Mouse (Mus musculus) kidney, postnatal 14 days (tissue): ENCODE results near the gene Nat9.

Experiments
- DNase-seq: peaks from one replicate; pipeline ENCODE4 v3.0.0; 2022; ENCODE audit warnings: mixed read lengths

The Nat9 gene

DNA sequence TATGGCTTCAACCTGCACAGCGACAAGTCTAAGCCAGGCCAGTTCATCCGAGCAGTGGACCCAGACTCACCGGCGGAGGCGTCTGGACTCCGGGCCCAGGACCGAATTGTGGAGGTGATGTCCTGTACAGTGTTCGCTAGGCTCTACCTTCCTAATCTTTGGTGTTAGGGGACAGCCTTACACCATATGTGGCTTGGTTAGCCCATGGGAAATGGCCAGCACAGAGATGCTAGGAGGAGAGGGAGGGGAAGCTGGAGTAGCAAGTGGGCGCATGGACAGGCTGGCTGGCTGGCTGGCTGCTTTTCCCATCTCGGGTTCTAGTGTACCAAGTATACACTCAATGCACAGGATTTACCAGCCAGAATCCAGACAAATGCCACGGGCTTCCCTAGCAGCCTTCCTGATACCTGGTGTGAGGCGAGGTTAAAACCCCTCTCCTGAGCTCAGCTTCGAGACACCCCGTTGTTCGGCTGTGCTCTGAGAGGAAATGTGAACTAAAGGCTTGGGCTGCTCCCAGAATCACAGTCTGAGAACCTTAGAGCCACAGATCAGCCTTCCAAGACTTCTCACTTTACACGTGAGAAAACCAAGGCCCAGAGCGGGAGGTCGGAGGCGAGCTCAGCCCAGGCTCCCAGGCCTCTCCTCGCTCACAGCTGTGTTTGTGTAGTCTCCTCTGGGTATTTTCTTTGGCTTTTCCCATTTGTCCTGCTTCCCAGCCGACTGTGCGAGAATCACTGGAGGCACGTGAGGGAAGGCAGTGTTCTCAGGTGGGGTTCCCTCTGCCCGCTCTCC lies 11.1 kb downstream of the Nat9 start:
- no peak for DNase-seq

DNA sequence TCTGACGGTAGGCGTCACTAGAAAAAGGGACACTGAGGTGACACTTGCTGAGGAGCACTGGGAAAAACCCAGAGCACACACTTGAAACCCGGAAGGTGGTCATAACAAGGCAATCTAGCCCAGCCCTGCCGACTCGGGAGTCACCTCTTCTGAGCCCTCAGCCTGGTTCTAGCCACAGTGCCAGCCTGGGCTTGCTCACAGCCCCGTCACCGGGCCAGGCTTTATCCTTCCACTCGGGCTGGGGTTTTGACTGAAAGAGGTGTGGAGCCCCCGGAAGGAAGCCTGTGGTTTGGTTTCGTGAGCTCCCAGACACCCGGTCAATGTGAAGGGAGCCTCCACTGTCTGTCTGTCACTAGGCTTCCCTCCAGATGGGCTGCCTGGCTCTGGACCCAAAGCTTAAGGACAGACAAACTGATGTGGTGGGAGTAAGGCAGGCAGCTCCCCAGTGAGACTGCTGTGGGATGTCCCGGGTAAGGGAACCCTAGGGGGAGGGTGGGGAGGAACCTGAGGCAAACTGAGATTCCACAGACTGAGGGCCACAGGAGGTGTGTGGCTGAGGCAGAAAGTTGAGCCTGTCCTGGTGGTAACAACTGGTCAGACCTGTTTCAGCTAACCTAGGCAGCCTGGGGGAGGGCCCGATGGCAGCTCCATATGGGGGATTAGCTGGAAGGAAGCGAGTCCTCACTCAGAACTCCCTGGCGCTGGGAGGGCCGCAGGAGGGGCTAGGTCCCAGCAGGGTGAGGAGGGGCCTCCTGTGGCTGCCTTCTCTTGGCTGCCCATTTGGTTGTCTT lies 13.9 kb downstream of the Nat9 start:
- DNase-seq: peak; percentile 60

DNA sequence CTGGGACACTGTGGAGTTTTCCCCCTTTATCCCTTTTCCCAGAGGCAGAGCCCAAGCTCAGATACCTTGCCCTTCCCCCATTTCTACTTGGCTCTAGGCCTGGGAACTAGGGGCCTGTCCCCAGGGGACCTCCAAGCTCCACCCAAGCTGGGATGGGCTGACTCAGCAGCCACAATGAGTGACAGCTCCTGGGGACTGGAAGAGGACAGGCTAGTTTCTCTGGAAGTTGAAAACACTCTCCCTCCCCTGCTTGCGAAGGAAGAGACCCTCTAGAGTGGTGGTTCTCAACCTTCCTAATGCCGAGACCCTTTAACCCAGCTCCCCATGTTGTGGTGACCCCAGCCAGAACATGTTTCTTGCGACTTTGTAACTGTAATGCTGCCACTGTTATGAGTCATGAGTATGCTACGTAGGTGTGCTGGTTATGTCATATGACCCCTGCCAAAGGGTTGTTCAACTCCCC lies 14.8 kb downstream of the Nat9 start:
- DNase-seq: peak; percentile 82

DNA sequence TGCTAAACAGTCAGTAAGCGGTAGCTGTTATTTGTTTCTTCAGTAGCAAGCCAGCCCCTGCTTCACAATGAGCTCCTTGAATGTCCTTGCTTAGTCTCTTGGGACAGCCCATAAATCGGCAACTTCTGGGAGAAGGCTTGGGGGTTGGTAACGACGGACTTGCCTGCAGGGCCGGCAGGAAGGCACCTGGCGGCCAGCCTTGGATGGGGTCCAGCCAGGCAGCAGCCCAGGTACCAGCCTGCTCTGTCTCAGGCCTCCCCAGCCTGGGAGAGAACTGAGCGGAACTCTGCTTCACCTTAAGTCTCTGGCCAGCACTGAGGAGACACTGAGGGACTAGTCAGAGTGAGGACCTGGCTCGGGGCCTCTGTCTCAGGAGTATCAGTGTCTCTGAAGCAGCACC lies 16.5 kb downstream of the Nat9 start:
- DNase-seq: peak; percentile 82

DNA sequence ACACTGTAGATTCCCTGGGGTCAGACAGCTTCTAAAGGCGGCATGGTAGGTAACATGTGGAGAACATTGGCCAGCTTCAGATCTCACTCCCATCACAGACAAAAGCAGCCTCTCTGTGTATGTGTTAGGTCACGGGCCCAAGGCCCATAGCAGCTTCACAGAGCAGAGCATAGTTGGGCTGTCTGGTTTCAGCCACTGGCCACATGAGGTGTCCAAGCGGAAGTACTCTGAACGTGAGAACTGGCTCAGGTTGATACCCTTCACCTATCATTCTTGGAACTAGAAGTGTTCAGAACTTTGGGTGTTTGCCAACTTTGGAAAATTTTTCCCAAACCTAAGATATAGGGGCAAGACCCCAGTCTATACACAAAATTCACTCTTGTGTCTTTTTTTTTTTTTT lies 18.2 kb downstream of the Nat9 start:
- DNase-seq: no peak

DNA sequence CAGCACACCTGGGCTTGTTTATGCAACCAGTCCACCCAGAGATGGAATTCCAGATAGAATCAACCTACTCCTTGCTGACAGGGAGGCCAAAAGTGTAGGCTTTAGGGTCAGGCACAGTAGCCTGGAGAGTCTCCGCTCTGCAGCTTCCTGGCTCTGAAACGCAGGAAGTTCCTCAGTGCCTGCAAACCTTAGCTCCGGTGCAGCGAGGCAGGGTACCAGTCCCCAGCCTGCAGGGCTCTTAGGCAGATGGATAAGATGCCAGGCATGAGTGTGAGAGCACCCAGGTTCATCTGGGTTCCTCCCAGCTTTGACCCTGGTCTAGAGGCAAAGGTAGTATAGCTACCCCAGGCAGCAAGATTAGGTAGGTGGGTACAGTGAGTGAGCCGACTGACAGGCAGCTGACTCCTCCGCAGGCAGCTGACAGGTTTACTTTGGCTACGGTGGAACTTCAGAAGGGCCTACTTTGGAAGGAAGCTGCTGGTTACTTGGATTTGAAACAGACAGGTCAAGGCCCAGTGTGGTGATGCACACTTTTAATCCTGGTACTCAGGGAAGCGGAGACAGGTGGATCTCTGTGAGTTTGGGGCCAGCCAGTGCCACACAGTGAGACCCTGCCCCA lies 19.9 kb downstream of the Nat9 start:
- DNase-seq: no peak

DNA sequence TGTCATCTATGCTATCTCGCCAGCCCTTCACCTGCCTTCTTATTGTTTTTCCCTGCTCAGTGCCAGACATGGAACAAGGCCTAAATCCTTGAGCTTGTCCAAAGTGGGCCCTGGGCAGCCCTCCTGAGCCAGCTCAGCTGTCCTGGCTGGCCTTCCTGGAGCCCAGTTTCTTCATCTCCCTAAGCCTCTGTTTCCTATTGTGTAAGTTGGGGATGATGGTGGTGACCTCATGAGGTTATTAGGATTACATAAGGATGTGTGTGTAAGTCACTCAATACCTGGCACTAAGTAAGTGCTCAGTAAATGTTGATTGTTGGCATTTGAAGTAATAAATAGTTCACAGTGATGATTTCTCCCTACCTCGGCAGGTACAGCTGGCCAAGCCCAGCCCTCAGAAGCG lies 20.9 kb downstream of the Nat9 start:
- no peak for DNase-seq

DNA sequence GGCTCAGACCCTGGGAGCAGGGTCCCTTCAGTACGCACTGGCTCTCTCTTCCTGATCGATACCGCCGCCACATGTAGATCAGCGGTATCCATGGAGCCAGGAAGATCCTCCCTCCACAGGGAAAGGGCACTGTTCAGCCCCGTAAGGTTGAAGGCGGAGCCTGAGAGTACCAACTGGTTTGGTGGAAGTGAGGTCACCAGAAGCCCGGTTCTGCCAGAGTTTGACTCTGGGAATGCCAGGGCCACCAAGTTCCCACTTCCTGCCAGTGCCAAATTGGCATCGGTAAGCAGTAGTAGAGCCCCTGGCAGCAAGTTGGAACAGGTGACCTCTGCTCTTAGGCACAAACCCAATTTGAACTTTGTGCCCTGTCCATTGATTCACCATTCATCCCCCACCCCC lies 22.7 kb downstream of the Nat9 start:
- DNase-seq: peak; percentile 80

DNA sequence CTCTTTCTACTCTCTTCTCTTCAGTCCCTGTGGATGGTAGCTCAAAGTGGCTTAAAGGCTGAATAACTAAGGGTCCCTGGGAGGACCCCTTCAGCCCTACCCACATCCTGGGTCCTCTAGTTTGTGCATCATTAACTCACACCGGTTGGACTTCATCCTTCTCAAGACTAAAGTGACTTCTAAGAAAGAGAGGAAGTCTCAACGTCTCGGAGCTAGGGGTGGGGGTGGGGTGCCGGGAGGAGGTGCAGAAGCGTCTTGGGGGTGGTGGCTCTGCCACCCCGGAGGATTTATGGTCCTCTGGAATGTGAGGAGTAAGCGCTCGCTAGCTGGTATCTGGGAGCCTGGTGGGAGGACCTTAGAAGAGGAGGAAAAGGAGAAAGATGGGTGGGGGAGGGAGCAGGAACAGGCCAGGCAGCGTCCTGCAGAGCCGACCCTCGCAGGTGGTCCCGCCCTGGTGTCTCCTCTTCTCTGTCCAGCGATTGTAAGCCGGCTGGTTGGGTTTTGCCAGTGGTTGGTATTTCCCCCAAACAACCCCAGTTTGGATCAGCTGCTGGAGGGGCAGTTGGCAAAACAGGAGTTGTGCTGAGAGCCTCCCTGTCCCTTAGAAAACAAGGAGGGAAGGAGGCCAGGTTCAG lies 23.2 kb downstream of the Nat9 start:
- peak; percentile 76 for DNase-seq

DNA sequence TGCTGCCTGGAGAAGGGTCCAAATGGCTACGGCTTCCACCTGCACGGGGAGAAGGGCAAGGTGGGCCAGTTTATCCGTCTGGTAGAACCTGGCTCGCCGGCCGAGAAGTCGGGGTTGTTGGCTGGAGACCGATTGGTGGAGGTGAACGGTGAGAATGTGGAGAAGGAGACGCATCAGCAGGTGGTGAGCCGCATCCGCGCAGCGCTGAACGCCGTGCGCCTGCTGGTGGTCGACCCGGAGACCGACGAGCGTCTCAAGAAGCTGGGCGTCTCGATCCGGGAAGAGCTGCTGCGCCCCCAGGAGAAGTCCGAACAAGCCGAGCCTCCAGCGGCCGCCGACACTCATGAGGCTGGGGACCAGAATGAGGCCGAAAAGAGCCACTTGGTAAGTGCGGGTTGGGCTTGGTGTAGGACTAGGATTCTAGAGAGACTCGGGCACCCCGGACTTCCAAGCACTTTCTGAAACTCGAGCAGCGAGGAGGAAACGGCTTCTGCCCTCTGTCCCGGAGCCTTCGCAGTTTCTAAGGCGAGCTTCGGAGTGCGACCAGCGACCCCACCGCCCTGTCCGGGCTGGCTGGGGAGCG lies 24.0 kb downstream of the Nat9 start:
- DNase-seq: peak; percentile 49

DNA sequence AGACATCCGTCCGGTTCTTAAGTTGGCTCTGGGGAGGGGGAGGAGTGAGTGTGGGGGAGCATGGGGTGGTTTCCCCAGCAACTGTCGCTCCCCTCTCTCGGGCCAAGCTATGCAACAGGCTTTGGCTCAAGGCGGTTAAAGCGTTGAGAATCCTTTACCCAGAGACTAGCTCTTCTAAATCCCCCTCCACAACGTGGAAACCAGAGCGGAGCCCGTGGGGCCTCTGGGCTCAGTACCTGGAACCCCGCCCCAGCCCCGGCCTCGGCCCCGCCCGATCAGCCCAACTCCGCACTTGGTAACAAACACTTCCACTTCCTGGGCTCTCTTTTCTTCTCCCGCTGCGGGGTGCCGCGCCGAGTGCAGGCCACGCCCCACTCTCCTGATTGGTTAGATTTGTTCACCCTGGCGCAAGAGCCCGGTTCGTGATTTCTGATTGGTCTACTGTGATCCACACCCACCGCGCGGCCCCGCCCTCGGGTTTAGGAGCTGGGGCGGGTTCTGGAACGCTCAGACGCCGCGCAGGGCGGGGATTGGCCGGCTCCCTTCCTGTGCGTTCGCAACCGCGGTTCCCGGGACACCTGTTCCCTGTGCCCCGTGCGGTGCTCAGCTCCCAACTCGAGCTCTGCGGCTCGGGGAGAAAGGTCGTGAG lies 24.7 kb downstream of the Nat9 start, which contains the start of gene Slc9a3r1:
Gene Slc9a3r1, plus strand, starts transcription at position 510 of the 649 bp plus-strand sequence.
- DNase-seq: peak; percentile 99

DNA sequence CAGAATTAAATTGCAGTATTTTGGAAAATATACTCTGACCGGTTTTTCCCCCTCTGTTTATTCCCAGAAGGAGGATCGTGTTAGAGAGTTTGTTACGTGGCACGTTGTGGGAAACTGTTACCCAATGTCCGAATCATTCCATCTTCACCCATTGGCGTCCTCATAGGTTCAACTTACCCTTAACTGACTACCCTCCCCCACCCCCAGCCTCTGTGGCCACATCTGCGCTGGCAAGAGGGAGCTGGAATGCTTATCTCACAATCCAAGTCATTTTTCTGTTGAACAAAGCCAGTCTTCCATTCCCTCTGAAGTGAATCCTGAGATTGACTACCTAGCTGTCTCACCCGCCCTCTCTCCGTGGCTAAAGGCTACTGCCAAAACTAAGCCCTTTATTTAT lies 25.5 kb downstream of the Nat9 start:
- DNase-seq: no peak

DNA sequence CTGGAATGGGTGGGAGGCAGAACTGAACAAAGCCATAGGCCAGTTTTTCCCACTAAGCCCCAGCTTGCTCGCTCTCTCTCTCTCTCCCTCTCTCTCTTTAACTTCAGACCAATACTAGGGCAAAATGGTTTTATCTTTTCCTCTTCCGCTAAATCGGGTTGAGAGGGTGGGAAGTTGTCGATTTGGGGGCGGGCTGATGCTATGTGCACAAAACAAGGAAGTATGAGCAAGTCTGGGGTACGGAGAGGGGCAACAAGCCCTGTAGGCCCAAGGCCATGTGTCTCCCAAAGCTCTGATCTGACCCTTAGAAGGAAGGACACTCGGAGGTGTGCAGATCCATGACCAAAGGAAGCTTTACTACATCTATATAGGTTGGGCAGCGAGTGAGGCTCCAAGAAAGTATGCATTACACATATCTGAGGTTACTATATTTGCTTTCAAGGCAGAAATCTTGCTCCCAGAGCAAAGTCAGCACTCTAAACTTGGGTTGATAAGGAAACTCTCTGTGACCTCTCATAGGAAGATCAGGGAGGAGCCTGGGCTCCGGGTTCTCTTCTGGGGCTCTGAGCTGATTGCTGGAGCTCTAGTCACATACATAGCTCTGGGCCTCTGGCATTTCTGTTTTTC lies 26.0 kb downstream of the Nat9 start:
- DNase-seq: no peak

DNA sequence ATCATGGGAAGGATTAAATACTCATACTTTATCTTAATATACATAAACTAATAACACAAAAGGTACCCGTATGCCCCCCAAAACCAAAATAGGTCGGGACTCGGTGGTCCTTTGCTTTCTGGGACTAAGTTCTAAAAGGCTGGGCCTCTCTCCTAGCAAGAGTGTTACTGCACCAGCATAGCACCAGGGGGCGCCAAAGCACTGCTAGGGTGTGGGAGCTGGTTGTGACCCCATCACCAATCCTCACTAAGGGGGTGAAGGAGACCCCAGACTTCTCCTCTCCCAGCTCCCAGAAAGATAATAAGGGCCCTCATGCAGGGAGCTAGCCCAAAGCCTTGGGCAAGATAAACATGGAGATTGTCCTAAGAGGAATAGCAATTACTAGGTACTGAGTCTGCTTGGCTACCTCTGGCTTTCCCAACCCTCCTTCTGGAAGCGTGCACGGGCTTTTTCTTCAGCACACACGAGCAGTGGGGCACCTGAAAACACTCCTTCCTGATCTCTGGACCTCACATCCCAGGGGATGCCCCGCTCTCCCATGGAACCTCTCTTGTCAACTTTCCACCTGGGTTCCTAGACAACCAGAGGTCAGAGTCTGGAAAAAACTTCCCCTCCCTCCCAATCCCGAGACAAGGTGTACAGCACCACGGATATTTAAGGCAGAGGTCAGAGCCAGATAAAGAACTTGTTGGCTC lies 26.6 kb downstream of the Nat9 start:
- DNase-seq: peak; percentile 80

DNA sequence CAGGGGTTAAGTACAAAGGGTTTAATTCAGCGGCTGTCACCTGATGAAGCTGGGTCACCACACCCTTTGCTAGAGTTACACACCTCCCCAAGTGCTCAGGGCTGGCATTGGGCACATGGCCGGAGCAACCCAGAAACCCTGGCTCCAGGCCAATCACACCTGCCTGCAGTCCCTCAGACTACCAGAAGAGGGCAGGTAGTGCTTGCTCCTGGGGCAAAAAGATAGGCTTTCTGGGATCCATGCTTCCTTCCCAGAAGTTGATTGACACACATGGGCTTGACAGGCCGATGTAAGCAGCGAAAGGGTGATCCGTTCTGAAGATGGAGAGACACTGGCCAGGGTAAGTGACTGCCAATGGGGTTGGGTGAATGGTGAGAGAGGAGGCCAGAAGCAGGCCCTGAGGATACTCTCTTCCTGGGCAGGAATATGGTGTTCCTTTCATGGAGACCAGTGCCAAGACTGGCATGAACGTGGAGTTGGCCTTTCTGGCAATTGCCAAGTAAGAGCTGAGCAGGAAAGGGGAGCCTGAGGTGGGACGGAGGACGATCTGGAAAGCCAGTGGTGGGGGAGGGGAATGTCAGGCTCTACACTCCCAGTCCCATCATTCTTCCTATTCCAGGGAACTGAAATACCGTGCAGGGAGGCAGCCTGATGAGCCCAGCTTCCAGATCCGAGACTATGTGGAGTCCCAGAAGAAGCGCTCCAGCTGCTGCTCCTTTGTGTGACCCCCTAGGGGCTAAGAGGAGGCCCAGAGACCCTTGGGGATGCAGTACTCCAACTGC lies 27.5 kb downstream of the Nat9 start:
- peak; percentile 91 for DNase-seq

DNA sequence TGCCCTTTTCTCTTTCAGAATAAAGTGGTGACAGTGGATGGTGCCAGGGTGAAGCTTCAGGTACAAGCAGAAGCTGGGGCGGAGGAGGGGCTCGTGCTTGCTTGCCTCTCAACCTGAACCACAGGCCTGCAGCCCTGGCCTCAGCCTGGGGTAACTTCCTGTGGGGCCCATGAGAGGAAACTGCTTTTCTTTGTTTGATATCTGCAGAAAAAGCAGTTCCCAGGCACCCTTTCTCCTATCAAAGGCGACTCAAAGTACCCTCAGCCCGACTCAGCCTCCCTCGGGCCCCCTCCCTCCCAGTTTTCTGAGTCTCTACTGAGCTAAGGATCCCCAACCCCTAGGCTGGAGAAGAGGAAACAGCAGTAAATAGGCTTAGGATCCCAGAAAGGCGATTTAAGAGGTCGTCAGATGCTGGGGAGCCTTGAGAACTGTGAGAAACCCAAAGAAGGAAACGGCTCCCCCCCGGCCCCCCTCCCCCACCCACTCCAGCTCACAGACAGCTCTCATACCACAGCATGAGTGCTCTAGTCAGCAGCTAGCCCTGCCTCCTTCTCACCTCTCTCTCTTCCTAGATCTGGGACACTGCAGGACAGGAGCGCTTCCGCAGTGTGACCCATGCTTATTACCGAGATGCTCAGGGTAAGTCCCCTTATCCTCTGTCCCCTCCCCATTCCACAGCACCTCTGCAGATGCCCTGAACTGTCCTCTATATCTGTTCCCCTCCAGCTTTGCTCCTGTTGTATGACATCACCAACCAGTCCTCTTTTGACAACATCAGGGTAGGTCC lies 29.5 kb downstream of the Nat9 start:
- DNase-seq: no peak

DNA sequence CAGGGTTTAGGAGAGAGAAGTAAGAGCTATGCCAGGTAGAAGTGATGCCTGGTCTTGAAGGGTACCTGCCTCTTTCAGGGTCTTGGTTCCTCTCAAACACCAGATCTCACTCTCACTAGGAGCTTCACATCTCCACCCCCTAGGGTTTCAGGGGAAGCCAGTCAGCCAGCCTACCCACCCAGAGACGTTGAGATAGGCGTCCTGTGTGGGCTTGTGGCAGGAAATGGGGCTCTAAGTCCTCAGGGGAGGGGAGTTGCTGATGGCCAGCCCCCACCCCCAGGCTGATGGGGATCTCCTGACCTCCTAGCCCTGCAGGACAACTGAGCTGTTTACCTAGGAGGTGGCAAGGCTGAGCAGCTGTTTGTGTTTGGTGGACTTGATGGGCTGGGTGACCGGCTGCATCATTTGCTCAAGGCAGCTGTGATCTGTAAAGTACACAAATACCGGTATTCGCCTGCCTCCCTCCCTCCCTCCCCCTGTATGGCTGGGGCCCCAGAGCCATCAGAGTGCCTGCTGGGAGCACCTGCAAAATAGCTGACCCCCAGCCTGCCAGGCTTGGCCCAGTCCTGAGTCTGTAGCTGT lies 32.5 kb downstream of the Nat9 start:
- no peak for DNase-seq

DNA sequence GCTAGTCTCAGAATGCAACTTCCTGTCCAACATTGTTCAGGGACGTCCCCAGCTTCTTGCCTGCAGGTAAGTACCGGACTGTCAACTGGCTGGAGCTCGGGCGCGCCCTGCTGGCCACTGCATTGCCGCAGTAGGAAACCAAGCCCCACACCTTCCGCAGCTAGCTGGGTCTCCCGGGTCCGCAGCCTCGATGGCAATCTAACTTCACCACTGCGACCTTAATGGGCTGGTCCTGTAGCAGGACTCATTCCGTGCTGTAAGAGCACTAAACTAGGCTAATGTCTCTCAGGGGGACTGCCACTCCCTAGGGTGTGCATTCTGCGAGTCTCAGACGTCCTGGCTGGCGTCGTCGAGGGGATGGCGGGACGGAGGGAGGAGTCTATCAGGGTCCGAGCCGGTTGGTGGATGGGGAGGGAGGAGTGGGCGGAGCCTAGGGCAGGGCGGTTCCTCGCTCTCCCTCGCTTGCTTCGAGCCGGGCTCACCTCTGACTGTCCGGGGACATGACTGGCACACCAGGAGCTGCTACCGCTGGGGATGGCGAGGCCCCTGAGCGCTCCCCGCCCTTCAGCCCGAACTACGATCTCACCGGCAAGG lies 33.9 kb downstream of the Nat9 start:
- peak; percentile 84 for DNase-seq

DNA sequence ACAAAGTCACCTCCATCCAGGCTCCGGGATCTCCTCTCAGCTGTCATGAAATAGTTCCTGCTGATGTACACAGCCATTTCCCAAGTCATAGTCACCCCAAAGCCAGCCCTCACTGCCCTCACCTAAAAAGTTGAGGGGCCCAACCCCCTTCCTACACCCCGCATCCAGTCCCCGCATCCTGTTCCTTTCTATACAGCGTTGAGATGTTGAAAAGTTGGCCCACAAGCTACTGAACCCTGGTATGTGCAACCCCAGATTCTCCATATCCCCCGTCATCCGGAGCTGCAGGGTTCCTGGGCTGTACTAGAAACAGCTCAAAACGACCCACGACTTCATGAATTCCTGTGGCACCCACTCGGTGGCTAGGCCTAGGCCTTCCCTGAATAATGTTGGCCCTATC lies 34.6 kb downstream of the Nat9 start:
- DNase-seq: no peak
